ENCODE assay signal across 21 mouse cellular contexts in genomic region chr2:180401409-180402391, GRCm38 (mm10).
"Had no signal": no experiment of that assay in that cellular context is flagged by ENCODE, and none has a peak within 500 bp of the region (broad histone marks: within the 10 kb centered on the region; RNA-seq: fewer than 3 reads in every experiment).

No protein-coding gene starts in this region.

- ATAC-seq: liver, embryonic 12.5 days; midbrain, embryonic 15.5 days had no signal

- H3K4me2 ChIP-seq: limb, embryonic 13.5 days; liver, embryonic 12.5 days; liver, embryonic 15.5 days; lung, embryonic 15.5 days; midbrain, embryonic 15.5 days; neural tube, embryonic 13.5 days had no signal

- DNase-seq: kidney, postnatal 25 days; layer of hippocampus, adult 9-11 months; liver; lung, adult 18-20 months; lung, postnatal 10 days; lung, postnatal 36 days; retina, postnatal 1 day; right cerebral cortex, postnatal 25 days; thymus, adult 18-20 months; thymus, postnatal 36 days had no signal

- H3K27me3 ChIP-seq: limb, embryonic 13.5 days; liver, embryonic 12.5 days; liver, embryonic 15.5 days; lung, embryonic 15.5 days; midbrain, embryonic 15.5 days; neural tube, embryonic 13.5 days had no signal

- H3K4me1 ChIP-seq: limb, embryonic 10.5 days; limb, embryonic 13.5 days; liver, embryonic 12.5 days; liver, embryonic 15.5 days; lung, embryonic 15.5 days; midbrain, embryonic 10.5 days; midbrain, embryonic 15.5 days had no signal

- H3K4me3 ChIP-seq: layer of hippocampus, adult 2 months; limb, embryonic 10.5 days; limb, embryonic 13.5 days; liver, embryonic 12.5 days; liver, embryonic 15.5 days; lung, embryonic 15.5 days; midbrain, embryonic 10.5 days; midbrain, embryonic 15.5 days; neural tube, embryonic 13.5 days had no signal

- H3K9ac ChIP-seq: limb, embryonic 13.5 days; liver, embryonic 12.5 days; liver, embryonic 15.5 days; lung, embryonic 15.5 days; midbrain, embryonic 15.5 days; neural tube, embryonic 13.5 days had no signal

- H3K9me3 ChIP-seq: limb, embryonic 10.5 days; limb, embryonic 13.5 days; liver, embryonic 12.5 days; liver, embryonic 15.5 days; lung, embryonic 15.5 days; megakaryocyte, embryonic 14.5 days; midbrain, embryonic 10.5 days; midbrain, embryonic 15.5 days; neural tube, embryonic 13.5 days had no signal

- H3K36me3 ChIP-seq: limb, embryonic 10.5 days; limb, embryonic 13.5 days; liver, embryonic 12.5 days; liver, embryonic 15.5 days; lung, embryonic 15.5 days; midbrain, embryonic 10.5 days; midbrain, embryonic 15.5 days; neural tube, embryonic 13.5 days had no signal

- H3K27ac ChIP-seq: kidney, postnatal 0 days; layer of hippocampus, adult 2 months; limb, embryonic 10.5 days; limb, embryonic 13.5 days; liver, embryonic 12.5 days; liver, embryonic 15.5 days; lung, embryonic 15.5 days; midbrain, embryonic 10.5 days; midbrain, embryonic 15.5 days; neural tube, embryonic 13.5 days had no signal
